In genomic region chr12:26635253-26635652, GRCm38 (mm10) we compare ENCODE assay signal across 17 mouse cellular contexts.
DNase-seq lines count a peak whose midpoint lies in the region; ATAC-seq lines count a peak whose summit lies in the region.
"Had no signal": no experiment of that assay in that cellular context is flagged by ENCODE, and none has a peak within 500 bp of the region (broad histone marks: within the 10 kb centered on the region; RNA-seq: fewer than 3 reads in every experiment).

No protein-coding gene starts in this region.

- no peaks in the 10 kb centered on the region for H3K27me3 ChIP-seq in neural tube, embryonic 11.5 days (ENCODE audit: control insufficient read depth, insufficient read depth, low read length)
- H3K27me3 ChIP-seq in forebrain, embryonic 15.5 days, result no peaks in the 10 kb centered on the region
- no peaks in the 10 kb centered on the region for H3K27me3 ChIP-seq in midbrain, embryonic 10.5 days (ENCODE audit: low read depth, poor library complexity, severe bottlenecking)
- H3K27me3 ChIP-seq: heart, embryonic 13.5 days; stomach, embryonic 15.5 days had no signal

- H3K9ac ChIP-seq in neural tube, embryonic 11.5 days (ENCODE audit: low read length), result no peak overlapping the region
- H3K9ac ChIP-seq in forebrain, embryonic 15.5 days (replicated peaks), result no peak overlapping the region
- H3K9ac ChIP-seq: heart, embryonic 13.5 days; liver, embryonic 14.5 days; stomach, embryonic 15.5 days had no signal

- no peaks in the 10 kb centered on the region for H3K9me3 ChIP-seq in neural tube, embryonic 11.5 days (ENCODE audit: control insufficient read depth, low read length)
- no peaks in the 10 kb centered on the region for H3K9me3 ChIP-seq in forebrain, embryonic 15.5 days
- H3K9me3 ChIP-seq in midbrain, embryonic 10.5 days (replicated peaks), result no peaks in the 10 kb centered on the region
- H3K9me3 ChIP-seq: heart, embryonic 13.5 days; stomach, embryonic 15.5 days had no signal

- peak overlapping the region; percentile 61 for H3K27ac ChIP-seq in neural tube, embryonic 11.5 days (ENCODE audit: low read depth, low read length)
- H3K27ac ChIP-seq in forebrain, embryonic 15.5 days (replicated peaks), result peak overlapping the region; percentile 97
- H3K27ac ChIP-seq in midbrain, embryonic 10.5 days (replicated peaks), result peak overlapping the region; percentile 42; the same call in 1 of the 2 replicates
- H3K27ac ChIP-seq: heart, embryonic 13.5 days; liver, embryonic 14.5 days; stomach, embryonic 15.5 days had no signal

- H3K4me3 ChIP-seq in neural tube, embryonic 11.5 days (ENCODE audit: low read depth, low read length), result no peak overlapping the region
- no peak overlapping the region for H3K4me3 ChIP-seq in forebrain, embryonic 15.5 days
- no peak overlapping the region for H3K4me3 ChIP-seq in midbrain, embryonic 10.5 days
- H3K4me3 ChIP-seq: heart, embryonic 13.5 days; stomach, embryonic 15.5 days had no signal

- 25% methylated on average over 3 of the region's 3 CpGs for WGBS in neural tube, embryonic 11.5 days
- WGBS in forebrain, embryonic 15.5 days, result 8% methylated on average over 3 of the region's 3 CpGs
- 52% methylated on average over 3 of the region's 3 CpGs for WGBS in midbrain, embryonic 10.5 days

- DNase-seq in neural tube, embryonic 11.5 days (ENCODE audit: low spot score), result peak; percentile 12
- DNase-seq in neural tube, embryonic 10.5 days (ENCODE audit: extremely low spot score, low spot score), result no peak
- DNase-seq in midbrain, embryonic 10.5 days (ENCODE audit: low spot score), result no peak
- DNase-seq in left cerebral cortex, postnatal 14 days (ENCODE audit: low spot score in 2 of 2), result no peak
- DNase-seq in ovary, adult 18-20 months (ENCODE audit: low spot score), result no peak
- DNase-seq: adrenal gland, postnatal 10 days; cerebellum, adult 9-10 months; gastrocnemius, postnatal 14 days; right cerebral cortex, postnatal 4 days; thymus, postnatal 4 days had no signal

- no peak overlapping the region for H3K4me2 ChIP-seq in neural tube, embryonic 11.5 days (ENCODE audit: low read depth)
- H3K4me2 ChIP-seq in forebrain, embryonic 15.5 days (replicated peaks), result peak overlapping the region; percentile 15
- H3K4me2 ChIP-seq: heart, embryonic 13.5 days; stomach, embryonic 15.5 days had no signal

- no peak for ATAC-seq in neural tube, embryonic 11.5 days (ENCODE audit: insufficient read depth, low FRiP score, low TSS enrichment)
- peak; percentile 64 for ATAC-seq in forebrain, embryonic 15.5 days (replicated peaks)
- ATAC-seq in inflammation-experienced regulatory T-cells, adult 6 months, result no peak
- ATAC-seq in frontal cortex, adult (ENCODE audit: low TSS enrichment), result no peak
- ATAC-seq: intestine, embryonic 16.5 days had no signal

- intact Hi-C loops in left cerebral cortex, postnatal 14 days (cut with DNase I), result no loop called here

- H3K4me1 ChIP-seq in neural tube, embryonic 11.5 days (ENCODE audit: control insufficient read depth, insufficient read depth, low read length), result no peaks in the 10 kb centered on the region; the same call in none of the 2 replicates
- peaks cover 53% of the 10 kb centered on the region for H3K4me1 ChIP-seq in forebrain, embryonic 15.5 days
- peaks cover 40% of the 10 kb centered on the region for H3K4me1 ChIP-seq in midbrain, embryonic 10.5 days
- H3K4me1 ChIP-seq: stomach, embryonic 15.5 days had no signal

- no peaks in the 10 kb centered on the region for H3K36me3 ChIP-seq in neural tube, embryonic 11.5 days (ENCODE audit: control insufficient read depth, insufficient read depth, low read length)
- no peaks in the 10 kb centered on the region for H3K36me3 ChIP-seq in forebrain, embryonic 15.5 days
- H3K36me3 ChIP-seq in midbrain, embryonic 10.5 days, result no peaks in the 10 kb centered on the region
- H3K36me3 ChIP-seq: heart, embryonic 13.5 days; stomach, embryonic 15.5 days had no signal

Comparison
In these comparisons a context has a peak if more than half of its experiments do, and no peak if none do; other contexts are left out.
1. H3K27ac ChIP-seq: peak in every context shown above with its lines; median percentile 97 in forebrain, embryonic 15.5 days; 61 in neural tube, embryonic 11.5 days; 42 in midbrain, embryonic 10.5 days.